Mouse (Mus musculus) frontal cortex, postnatal 36 days (tissue): Measurements from ENCODE around the gene Tmem108.

Experiments
- DNase-seq, 2 experiments: peaks; one replicate each; pipeline ENCODE4 v3.0.0; 2022; ENCODE audit warnings: low spot score in 2 of 2

The Tmem108 gene

GRCm38 (mm10) chr9:103721081-103721480, 40.6 kb downstream of the Tmem108 start:
- no peak for DNase-seq

DNA sequence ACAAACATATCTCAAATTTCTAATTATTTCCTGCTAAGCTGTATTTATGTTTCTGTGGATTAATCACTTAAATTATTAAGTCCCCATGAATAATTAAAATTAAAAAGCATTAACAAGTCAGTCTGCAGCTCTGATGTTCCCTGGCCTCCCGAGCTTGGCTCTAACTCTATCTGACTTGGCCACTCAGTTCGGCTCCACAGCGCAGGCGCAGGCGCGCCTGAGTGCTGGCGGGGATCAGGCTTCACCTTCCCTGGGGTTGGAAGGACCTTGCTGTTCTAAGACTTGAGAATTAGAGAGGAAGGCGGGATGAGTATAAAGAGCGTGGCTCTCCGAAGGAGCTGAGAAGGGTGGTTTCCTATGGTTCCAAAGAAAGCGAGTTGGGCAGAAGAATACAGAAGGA, 41.6 kb downstream of the Tmem108 start:
- DNase-seq, result no peak

DNA sequence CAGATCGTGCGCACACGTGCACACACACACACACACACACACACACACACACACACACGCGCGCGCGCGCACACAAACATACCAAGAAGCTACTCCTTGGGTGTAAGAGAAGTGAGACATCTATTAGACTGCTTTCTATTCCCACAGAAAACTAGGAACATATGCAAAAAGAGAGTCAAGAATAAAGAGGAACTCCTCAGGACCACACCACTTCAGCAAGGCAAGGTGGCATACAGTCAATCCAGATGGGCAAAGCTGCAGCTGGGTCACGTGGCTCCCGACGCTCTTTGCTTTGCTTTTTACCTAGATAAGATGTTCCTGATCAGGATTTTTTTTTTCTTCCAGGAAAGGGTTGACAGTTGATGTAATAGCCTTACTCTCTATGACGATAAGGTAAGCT, 45.6 kb downstream of the Tmem108 start:
- DNase-seq, result no peak

GRCm38 (mm10) chr9:103715352-103715751, 46.3 kb downstream of the Tmem108 start:
- no peak for DNase-seq

DNA sequence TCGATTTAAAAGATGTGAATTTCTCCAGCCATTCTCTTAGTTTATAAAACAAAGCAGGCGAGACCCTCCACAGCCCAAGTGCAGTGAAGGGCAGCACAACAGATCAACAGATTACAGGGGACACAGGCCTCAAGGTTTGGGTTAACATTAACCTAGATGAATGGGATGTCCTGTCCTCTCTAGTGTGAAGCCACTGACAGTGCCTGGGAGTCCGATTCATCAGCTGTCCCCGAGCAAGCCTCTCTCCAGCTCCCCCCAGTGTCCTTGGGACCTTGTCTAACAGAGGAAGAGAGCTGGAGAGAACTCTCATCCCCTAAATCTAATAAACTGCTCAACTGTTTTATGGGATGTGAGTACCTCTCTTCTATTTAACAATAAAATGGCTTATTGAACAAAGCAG, 48.4 kb downstream of the Tmem108 start:
- DNase-seq, result no peak

DNA sequence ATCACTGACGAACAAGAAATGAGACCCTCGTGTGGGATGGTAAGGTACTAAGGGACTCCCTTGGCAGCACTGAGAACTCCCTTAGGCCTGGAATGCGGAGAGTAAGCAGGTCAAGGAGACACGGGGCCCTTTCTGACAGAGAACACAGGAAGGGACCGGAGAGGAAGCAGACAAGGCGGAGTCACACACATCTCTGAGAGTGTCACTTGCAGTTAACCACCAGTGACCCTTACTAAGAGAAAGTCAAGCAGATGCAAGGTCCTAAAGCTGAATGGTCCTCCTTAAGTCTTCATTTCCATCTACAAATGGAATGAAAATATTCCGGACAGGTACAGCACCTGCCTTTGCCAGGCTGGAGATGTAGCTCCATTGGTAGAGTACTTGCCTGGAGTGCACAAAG, 48.9 kb downstream of the Tmem108 start:
- no peak for DNase-seq

GRCm38 (mm10) chr9:103709694-103710093, 51.9 kb downstream of the Tmem108 start:
- peak in 1 of 2 experiments; percentile 22 for DNase-seq

- DNase-seq, result no peak
These were observed 53.0 kb downstream of the Tmem108 start for GRCm38 (mm10) chr9:103708514-103709173.

GRCm38 (mm10) chr9:103707857-103708256, 53.8 kb downstream of the Tmem108 start:
- no peak for DNase-seq

GRCm38 (mm10) chr9:103707000-103707790, 54.4 kb downstream of the Tmem108 start:
- no peak for DNase-seq

- DNase-seq, result no peak
These were observed 55.9 kb downstream of the Tmem108 start for GRCm38 (mm10) chr9:103705717-103706116.

DNA sequence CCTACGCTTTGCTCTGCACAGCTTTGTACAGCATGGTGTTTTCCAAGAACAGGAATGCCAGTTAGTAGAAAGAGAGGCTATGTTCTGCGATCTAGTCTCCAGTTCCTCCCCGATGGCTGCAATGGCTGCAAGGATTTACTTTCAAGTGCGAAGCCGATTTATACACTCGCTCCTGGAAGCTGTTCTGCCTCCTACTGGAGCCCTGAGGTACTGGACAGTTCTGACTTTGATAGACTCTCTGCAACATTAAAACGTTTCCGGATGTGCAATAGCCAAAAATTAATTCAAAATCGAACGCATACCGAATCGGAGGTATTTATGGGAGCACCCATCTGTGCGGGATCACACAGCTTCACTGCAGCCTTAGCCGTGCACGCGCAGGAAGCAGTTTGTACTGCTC, 58.6 kb downstream of the Tmem108 start:
- DNase-seq, result no peak

GRCm38 (mm10) chr9:103702452-103702851, 59.2 kb downstream of the Tmem108 start:
- DNase-seq, result no peak

GRCm38 (mm10) chr9:103701448-103701847, 60.2 kb downstream of the Tmem108 start:
- no peak for DNase-seq

GRCm38 (mm10) chr9:103700240-103700639, 61.4 kb downstream of the Tmem108 start:
- peak in 1 of 2 experiments; percentile 54 for DNase-seq

DNA sequence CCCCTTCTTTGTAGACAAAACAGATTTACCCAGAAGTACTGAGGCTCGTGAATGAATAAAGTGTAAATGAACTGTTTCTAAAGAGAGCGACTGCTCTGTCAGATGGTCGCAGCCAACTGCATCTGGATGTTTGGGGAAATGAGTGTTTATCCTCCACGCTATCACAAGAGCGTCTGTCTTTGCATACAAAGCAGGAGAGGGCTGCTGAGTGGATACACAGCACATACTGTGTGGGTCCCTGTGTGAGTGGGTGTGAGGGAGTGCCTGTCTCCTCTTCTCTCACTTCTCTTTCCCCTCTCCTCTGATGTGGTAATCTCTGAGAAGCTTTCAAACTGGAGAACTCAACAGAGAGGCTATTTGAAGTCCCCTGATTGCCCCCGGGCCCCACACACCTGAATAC, 64.7 kb downstream of the Tmem108 start:
- no peak for DNase-seq

GRCm38 (mm10) chr9:103693826-103694225, 67.8 kb downstream of the Tmem108 start:
- no peak for DNase-seq

DNA sequence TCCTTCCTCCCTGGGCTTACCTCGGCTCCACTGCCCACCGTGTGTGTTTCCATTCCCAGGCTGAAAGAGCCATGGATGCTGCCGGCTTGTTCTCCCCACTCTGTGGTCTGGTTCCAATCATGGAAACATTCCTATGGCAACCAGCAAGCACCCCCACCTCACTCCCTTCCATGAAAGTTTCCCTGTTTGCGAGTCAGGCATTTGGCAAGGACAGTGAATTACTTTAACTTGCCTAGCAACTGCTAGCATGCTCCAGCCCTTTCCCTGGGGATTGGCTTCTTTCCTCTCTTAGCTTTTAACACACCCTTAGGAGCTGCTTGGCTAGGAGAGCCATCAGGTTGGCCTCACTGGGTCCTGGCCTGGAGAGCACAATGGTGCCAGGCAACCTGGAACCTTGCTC, 68.9 kb downstream of the Tmem108 start:
- peak; percentile 42 to 67 for DNase-seq

DNA sequence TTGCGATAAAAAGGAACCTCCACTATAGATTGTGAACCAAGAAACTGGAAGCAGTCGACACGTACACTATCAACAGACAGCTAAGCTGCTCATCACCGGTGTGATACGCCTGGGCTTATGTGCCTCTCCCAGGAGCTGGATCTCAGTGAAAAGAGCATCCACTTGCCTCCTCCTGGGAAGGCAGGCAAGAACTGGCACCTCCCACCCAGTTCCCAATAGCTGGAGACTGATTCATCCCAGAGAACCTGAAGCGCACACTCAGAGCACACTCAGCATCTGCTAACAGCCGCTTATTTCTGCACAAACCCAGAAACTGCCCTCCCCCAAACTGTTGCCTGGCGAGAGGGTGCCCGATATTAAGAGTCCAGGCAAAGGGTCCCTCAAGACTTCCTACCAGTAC, 69.8 kb downstream of the Tmem108 start:
- DNase-seq, result peak; percentile 60 to 61

GRCm38 (mm10) chr9:103690446-103690845, 71.2 kb downstream of the Tmem108 start:
- no peak for DNase-seq

- no peak for DNase-seq
These were observed 71.9 kb downstream of the Tmem108 start for GRCm38 (mm10) chr9:103689697-103690096.

GRCm38 (mm10) chr9:103689006-103689405, 72.6 kb downstream of the Tmem108 start:
- no peak for DNase-seq

- DNase-seq, result peak in 1 of 2 experiments; percentile 17
These were observed 74.5 kb downstream of the Tmem108 start for GRCm38 (mm10) chr9:103687130-103687529.
